Mouse (Mus musculus) hindbrain, embryonic 11.5 days (tissue): Measurements from ENCODE around the gene Slc25a51. TPM values are rescaled to one million over a fixed set of nuclear protein-coding genes. Genes with fewer than 3 reads are reported as not detected.

Experiments used
- ATAC-seq: fragments of 200-750 bp; cut with Nextera tagmentation; 2 replicates; pipeline ENCODE4 v1.8.0; 2017; ENCODE audit warnings: mild to moderate bottlenecking, moderate TSS enrichment, moderate library complexity; ENCODE audit not compliant: low FRiP score
- DNase-seq: peaks from one replicate; pipeline ENCODE4 v3.0.0-alpha.2; 2015; ENCODE audit warnings: low spot score
- H3K27ac ChIP-seq: fragments of 300-500 bp; sonication (generic); 2 replicates; pipeline ENCODE4 v1.5.1; 2014; ENCODE audit warnings: mild to moderate bottlenecking, low read depth, low read length
- H3K27me3 ChIP-seq: fragments of 300-500 bp; sonication (generic); 2 replicates; pipeline ENCODE4 v1.6.1; 2014; ENCODE audit warnings: mild to moderate bottlenecking, low read length, moderate library complexity, mixed read lengths; ENCODE audit not compliant: control insufficient read depth, insufficient read depth
- H3K36me3 ChIP-seq: fragments of 300-500 bp; sonication (generic); 2 replicates; pipeline ENCODE4 v1.6.1; 2014; ENCODE audit warnings: mild to moderate bottlenecking, low read length, moderate library complexity, mixed read lengths; ENCODE audit not compliant: control insufficient read depth, insufficient read depth
- H3K4me1 ChIP-seq: fragments of 300-500 bp; sonication (generic); replicated peaks from 2 replicates; pipeline ENCODE4 v1.6.1; 2014; ENCODE audit warnings: low read length, mixed read lengths; ENCODE audit not compliant: control insufficient read depth, insufficient read depth
- H3K4me2 ChIP-seq: fragments of 300-500 bp; sonication (generic); replicated peaks from 2 replicates; pipeline ENCODE4 v1.6.1; 2014; ENCODE audit warnings: mild to moderate bottlenecking, low read depth, low read length
- H3K4me3 ChIP-seq: fragments of 300-500 bp; sonication (generic); 2 replicates; pipeline ENCODE4 v1.5.1; 2014; ENCODE audit warnings: low read depth, low read length
- H3K9ac ChIP-seq: fragments of 300-500 bp; sonication (generic); 2 replicates; pipeline ENCODE4 v1.6.1; 2014; ENCODE audit warnings: low read depth, low read length
- H3K9me3 ChIP-seq: fragments of 300-500 bp; sonication (generic); 2 replicates; pipeline ENCODE4 v1.6.1; 2016; ENCODE audit warnings: low read length; ENCODE audit not compliant: control insufficient read depth
- WGBS: fragments of 180-500 bp; shearing (Covaris S2); extraction: QIAGEN DNeasy Blood & Tissue Kit; methylation state at CpG from one replicate; pipeline ENCODE4 v1.1.7; 2014; 5-methylcytosine and 5-hydroxymethylcytosine counted together
- polyA plus RNA-seq: library from polyadenylated mRNA; unstranded; fragments of >200 nt; fragmentation: Nextera tagmentation; extraction: Ambion mirVana; gene quantifications from 2 replicates; pipeline ENCODE4 v1.2.1, GENCODE M21; 2014

Gene Slc25a51
- polyA plus RNA-seq, 1 experiment from 2014 or later = 73.3 TPM

GRCm38 (mm10) chr4:45421519-45422260, 13.1 kb upstream of the Slc25a51 start:
- no peak for ATAC-seq
- H3K27ac ChIP-seq = no peak overlapping the region

GRCm38 (mm10) chr4:45420733-45421132, 12.2 kb upstream of the Slc25a51 start:
- H3K4me3 ChIP-seq = no peak overlapping the region
- WGBS = 37% methylated on average over 3 of the region's 3 CpGs
- ATAC-seq (no peak), DNase-seq (no peak)
- no peak overlapping the region for H3K9ac ChIP-seq
- no peak overlapping the region for H3K4me2 ChIP-seq
- H3K9me3 ChIP-seq = no peaks in the 10 kb centered on the region
- H3K36me3 ChIP-seq = no peaks in the 10 kb centered on the region
- H3K27ac ChIP-seq = no peak overlapping the region
- no peaks in the 10 kb centered on the region for H3K27me3 ChIP-seq
- 0 out of 2 replicates have a peak, but pooled peaks cover 2% of the 10 kb centered on the region for H3K4me1 ChIP-seq

More at GRCm38 (mm10) chr4:45421519-45422260, 13.1 kb upstream of the Slc25a51 start:
- DNase-seq = no peak
- Histone ChIP-seq H3K4me2 (no peak overlapping the region), H3K4me1 (0 out of 2 replicates have a peak, but pooled peaks cover 2% of the 10 kb centered on the region), H3K9me3 (no peaks in the 10 kb centered on the region), H3K9ac (no peak overlapping the region), H3K36me3 (no peaks in the 10 kb centered on the region), H3K4me3 (no peak overlapping the region), H3K27me3 (no peaks in the 10 kb centered on the region)
- 79% methylated on average over 11 of the region's 11 CpGs for WGBS

GRCm38 (mm10) chr4:45419051-45419450, 10.5 kb upstream of the Slc25a51 start:
- ATAC-seq (no peak), DNase-seq (no peak)
- Histone ChIP-seq H3K9me3 (no peaks in the 10 kb centered on the region), H3K4me3 (no peak overlapping the region), H3K27ac (no peak overlapping the region), H3K4me2 (no peak overlapping the region), H3K27me3 (no peaks in the 10 kb centered on the region), H3K4me1 (0 out of 2 replicates have a peak, but pooled peaks cover 2% of the 10 kb centered on the region), H3K36me3 (no peaks in the 10 kb centered on the region), H3K9ac (no peak overlapping the region)
- WGBS = 78% methylated on average over 4 of the region's 4 CpGs

DNA sequence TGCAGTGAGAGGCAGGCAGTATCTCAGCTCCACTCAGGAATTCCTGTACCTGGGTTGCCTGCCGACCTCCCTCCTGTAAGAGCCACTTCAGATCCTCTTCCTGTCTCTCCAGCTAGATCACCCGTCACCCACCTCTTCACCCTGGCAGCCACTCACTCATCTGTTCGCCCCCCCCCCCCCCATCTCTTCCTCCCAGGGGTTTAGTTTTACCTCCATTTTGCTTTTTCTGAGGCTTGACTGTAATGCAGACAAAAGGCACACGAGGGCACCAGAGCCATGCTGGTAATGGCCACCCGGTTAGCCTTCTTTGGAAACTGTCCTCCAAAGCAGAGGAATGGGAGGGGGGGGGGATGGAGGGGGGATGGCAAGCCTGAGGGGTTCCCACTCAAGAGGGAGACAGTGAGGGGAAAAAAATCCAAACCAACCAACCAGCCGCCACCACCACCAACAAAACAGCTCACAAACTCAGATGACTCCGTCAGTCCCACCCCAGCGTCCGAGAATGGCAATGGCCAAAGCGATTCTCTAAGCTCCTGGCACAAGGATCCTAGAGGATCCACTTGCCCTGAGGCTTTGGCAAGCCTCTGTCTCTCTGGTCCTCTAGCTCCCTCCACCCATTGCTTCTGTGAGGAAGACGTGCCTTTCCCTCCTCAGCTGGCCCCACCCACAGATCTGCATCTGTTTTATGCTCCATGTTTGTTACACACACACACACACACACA, 9.8 kb upstream of the Slc25a51 start:
- DNase-seq (peak; percentile 82), ATAC-seq (peak; percentile 49; the same call in 1 of the 2 replicates)
- no peaks in the 10 kb centered on the region for H3K9me3 ChIP-seq
- H3K4me2 ChIP-seq = no peak overlapping the region
- no peak overlapping the region for H3K27ac ChIP-seq
- H3K4me3 ChIP-seq = no peak overlapping the region
- no peaks in the 10 kb centered on the region for H3K4me1 ChIP-seq
- no peaks in the 10 kb centered on the region for H3K36me3 ChIP-seq
- H3K9ac ChIP-seq = 0 out of 2 replicates have a peak overlapping the region, but pooled peaks have one; percentile 3
- H3K27me3 ChIP-seq = no peaks in the 10 kb centered on the region
- WGBS = 32% methylated on average over 10 of the region's 11 CpGs

DNA sequence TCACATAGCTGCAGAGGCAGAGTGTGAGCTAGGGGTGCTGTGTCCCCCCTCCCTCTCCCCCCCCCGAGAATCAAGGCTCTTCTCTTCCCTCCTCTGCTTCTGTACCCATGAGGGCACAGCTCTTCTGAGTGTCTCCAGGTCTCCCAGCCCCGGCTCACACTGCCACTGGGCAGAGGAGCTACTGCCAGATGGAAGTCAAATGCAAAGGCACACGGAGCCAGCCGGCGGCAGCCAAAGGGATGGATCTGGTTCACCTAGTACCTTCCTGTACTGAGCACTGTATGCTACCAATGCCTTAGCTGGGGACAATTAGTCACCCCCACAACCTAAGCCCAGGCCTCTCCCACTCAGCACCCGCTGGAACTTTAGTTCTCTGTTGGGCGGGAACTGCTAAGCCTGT, 7.7 kb upstream of the Slc25a51 start:
- H3K4me3 ChIP-seq = no peak overlapping the region
- 72% methylated on average over 7 of the region's 7 CpGs for WGBS
- DNase-seq = no peak
- no peak overlapping the region for H3K9ac ChIP-seq
- no peak for ATAC-seq
- H3K9me3 ChIP-seq = no peaks in the 10 kb centered on the region
- H3K4me2 ChIP-seq = no peak overlapping the region
- no peaks in the 10 kb centered on the region for H3K27me3 ChIP-seq
- H3K4me1 ChIP-seq = no peaks in the 10 kb centered on the region
- no peaks in the 10 kb centered on the region for H3K36me3 ChIP-seq
- H3K27ac ChIP-seq = no peak overlapping the region

- Histone ChIP-seq H3K36me3 (no peaks in the 10 kb centered on the region), H3K4me1 (no peaks in the 10 kb centered on the region), H3K27ac (no peak overlapping the region), H3K9me3 (no peaks in the 10 kb centered on the region), H3K4me2 (no peak overlapping the region), H3K27me3 (no peaks in the 10 kb centered on the region), H3K4me3 (no peak overlapping the region), H3K9ac (no peak overlapping the region)
- ATAC-seq (no peak), DNase-seq (no peak)
- WGBS = 83% methylated on average over 9 of the region's 9 CpGs
Measured at GRCm38 (mm10) chr4:45413674-45414338, 5.2 kb upstream of the Slc25a51 start.

GRCm38 (mm10) chr4:45412433-45413192, 4.0 kb upstream of the Slc25a51 start:
- Histone ChIP-seq H3K4me1 (no peaks in the 10 kb centered on the region), H3K27ac (no peak overlapping the region), H3K27me3 (no peaks in the 10 kb centered on the region), H3K36me3 (no peaks in the 10 kb centered on the region), H3K4me2 (no peak overlapping the region), H3K9ac (no peak overlapping the region), H3K4me3 (no peak overlapping the region), H3K9me3 (no peaks in the 10 kb centered on the region)
- 71% methylated on average over 16 of the region's 16 CpGs for WGBS
- DNase-seq = no peak
- no peak for ATAC-seq

GRCm38 (mm10) chr4:45411181-45411790, 2.7 kb upstream of the Slc25a51 start:
- 90% methylated on average over 8 of the region's 8 CpGs for WGBS
- H3K4me3 ChIP-seq = no peak overlapping the region
- no peaks in the 10 kb centered on the region for H3K27me3 ChIP-seq
- DNase-seq (no peak), ATAC-seq (no peak)
- H3K9me3 ChIP-seq = no peaks in the 10 kb centered on the region
- no peaks in the 10 kb centered on the region for H3K4me1 ChIP-seq
- H3K27ac ChIP-seq = no peak overlapping the region
- H3K9ac ChIP-seq = no peak overlapping the region
- H3K36me3 ChIP-seq = no peaks in the 10 kb centered on the region
- no peak overlapping the region for H3K4me2 ChIP-seq
